Mouse (Mus musculus) ES-E14 (cell line): ENCODE data around the gene Pip4k2a.

Experiments used
- CHD2 ChIP-seq: IDR thresholded peaks from 2 replicates; pipeline ENCODE4 v1.6.1; 2014; ENCODE audit warnings: mild to moderate bottlenecking, low read depth, low read length, inconsistent platforms
- MAFK ChIP-seq: IDR thresholded peaks from 2 replicates; pipeline ENCODE4 v1.6.1; 2014; ENCODE audit warnings: mild to moderate bottlenecking, low read depth, low read length, inconsistent platforms; ENCODE audit not compliant: insufficient read depth
- ZC3H11A ChIP-seq: IDR thresholded peaks from 2 replicates; pipeline ENCODE4 v1.6.1; 2012; ENCODE audit warnings: low read depth, mild to moderate bottlenecking, inconsistent platforms, low read length, borderline replicate concordance

DNA sequence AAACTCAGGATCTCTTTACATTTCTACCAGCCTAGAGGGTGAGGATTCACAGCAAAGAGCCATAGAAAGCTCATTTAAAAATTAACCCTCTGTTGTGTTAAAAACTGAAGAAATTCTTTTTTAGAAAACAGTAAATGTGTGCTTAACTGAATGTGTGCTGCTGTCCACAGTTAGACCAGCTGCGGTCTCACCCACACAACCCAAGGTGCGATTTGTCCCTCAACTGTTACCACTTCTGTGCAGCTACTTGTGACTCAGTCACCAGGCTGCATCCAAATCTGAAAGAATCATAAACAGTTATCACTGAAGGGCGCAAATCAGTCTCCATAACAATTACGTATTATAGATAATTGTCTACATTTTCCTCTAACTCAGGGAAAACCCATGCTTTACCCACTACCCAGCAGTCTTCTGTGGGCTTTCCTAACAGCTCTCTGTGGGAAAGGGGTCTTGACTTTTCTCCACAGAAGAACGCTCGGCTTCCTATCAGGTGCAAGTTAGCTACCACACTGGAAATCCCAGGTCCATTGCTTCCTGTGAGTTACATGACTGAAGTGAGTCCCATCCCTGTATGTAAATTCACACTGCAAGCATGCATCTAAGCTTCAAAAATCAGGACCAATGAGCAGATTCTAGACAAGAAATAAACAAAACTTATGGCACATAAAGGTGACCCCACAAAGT, 86.5 kb downstream of the Pip4k2a start:
- TF ChIP-seq CHD2 (no peak), ZC3H11A (no peak), MAFK (no peak)
